Mouse (Mus musculus): ENCODE results near the gene Gm49342. TPM values are rescaled to one million over a fixed set of nuclear protein-coding genes. Genes with fewer than 3 reads are reported as not detected.
A peak's percentile ranks its signal among the peaks of the same experiment; 100 is the strongest.
"Not testable (repeated sequence)": the region's sequence is repeated elsewhere in the genome, so short reads cannot be mapped to it uniquely, and the experiment has no call there.

The Gm49342 gene
- polyA plus RNA-seq, 1 experiment from 2014 or later, result not detected

DNA sequence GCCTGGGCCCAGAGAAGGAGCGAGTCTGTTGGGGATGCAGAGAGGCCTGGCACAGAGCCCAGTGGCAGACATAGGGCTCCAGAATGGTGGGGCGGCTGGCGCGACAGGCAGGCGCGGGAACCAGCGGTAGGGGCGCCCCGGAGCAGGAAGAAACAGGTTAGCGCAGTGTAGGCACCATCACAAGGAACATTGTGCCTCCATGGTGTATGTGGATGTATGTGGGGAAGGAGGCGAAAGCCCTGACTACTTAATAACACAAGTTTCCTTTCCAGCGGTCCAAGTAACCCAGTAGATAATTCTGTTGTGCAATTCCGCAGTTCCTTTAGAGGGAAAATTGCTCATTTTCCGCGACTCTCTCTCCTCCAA is 334 bp downstream of the Gm49342 start:
- H3K36me3 ChIP-seq; H3K27me3 ChIP-seq; H3K9me3 ChIP-seq (replicated peaks); H3K4me1 ChIP-seq: not testable (repeated sequence)
- peak overlapping the region; percentile 86 for H3K27ac ChIP-seq
- peak overlapping the region; percentile 54 for H3K9ac ChIP-seq
- peak overlapping the region; percentile 43 for H3K4me3 ChIP-seq
- H3K4me2 ChIP-seq (replicated peaks), result peak overlapping the region; percentile 64
- under 1% methylated on average over 15 of the region's 15 CpGs for WGBS
- ATAC-seq (ENCODE audit: low FRiP score), result peak; percentile 98

DNA sequence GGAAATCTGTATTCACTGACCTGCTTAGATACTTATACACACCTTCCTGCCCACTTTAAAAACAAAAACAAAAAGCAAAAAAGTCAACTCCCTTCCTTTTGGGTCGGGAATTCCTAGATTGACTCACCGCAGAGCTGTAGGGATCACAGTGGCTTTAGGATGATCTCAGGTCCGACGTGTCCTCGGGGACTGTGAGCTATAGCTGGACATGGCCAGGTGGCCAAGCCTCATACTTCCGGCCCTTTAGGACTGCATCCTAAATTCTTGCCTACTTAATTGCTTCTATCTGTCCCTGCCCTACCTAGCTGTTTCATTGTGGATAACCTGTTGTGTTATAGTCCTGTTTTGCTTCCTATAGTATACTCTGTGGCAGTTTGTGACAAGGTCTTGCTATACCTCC is 764 bp downstream of the Gm49342 start:
- not testable (repeated sequence) for H3K27me3 ChIP-seq; H3K4me1 ChIP-seq; H3K9me3 ChIP-seq (replicated peaks); H3K36me3 ChIP-seq
- WGBS, result 13% methylated on average over 6 of the region's 6 CpGs
- peak overlapping the region; percentile 86; the same call in 1 of the 2 replicates for H3K27ac ChIP-seq
- peak overlapping the region; percentile 43 for H3K4me3 ChIP-seq
- H3K9ac ChIP-seq, result peak overlapping the region; percentile 54
- peak; percentile 20; the same call in 1 of the 2 replicates for ATAC-seq (ENCODE audit: low FRiP score)
- peak overlapping the region; percentile 64 for H3K4me2 ChIP-seq (replicated peaks)

DNA sequence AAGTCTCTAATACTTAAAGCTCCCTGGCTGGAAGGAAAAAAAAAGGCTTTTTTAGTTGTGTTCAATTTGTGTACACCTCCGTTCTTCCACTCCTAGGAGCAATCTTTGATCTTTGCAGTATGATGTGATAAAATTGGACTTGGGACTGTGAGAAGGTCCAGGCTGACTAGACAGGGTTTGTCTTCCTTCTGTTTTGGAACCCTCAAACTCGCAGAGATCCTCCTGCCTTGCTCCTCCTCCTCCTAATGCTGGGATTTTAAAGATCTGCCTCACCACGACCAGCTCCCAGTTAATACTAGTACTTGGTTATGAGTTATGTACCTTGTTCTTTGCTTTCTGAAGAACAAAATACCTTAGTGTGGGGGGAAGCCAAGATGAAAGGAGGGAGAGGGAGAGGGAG is 1.2 kb downstream of the Gm49342 start:
- H3K27ac ChIP-seq; H3K4me1 ChIP-seq; H3K9me3 ChIP-seq (replicated peaks); H3K36me3 ChIP-seq; H3K27me3 ChIP-seq; H3K9ac ChIP-seq; ATAC-seq (ENCODE audit: low FRiP score): not testable (repeated sequence)
- Histone ChIP-seq H3K4me2 (replicated peaks) (peak overlapping the region; percentile 64), H3K4me3 (peak overlapping the region; percentile 43)
- 42% methylated on average over 3 of the region's 3 CpGs for WGBS

DNA sequence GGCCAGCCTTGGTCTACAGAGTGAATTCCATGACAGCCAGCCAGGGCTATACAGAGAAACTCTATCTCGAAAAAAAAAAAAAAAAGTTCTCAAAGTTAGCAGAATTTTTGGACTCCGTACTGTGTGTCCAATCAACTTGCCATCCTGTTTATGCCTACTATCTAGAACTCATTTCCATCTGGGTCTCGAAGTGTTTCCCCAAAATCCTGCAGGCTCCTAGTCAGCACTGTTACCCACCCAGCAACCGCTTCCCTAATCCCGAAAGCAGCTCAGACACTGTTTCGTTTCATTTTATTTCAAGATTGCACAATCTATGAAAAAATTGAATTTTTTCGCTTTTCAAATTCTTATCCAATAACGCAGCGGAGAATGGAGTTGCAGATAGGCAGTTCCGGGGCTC is 11.2 kb downstream of the Gm49342 start:
- H3K4me2 ChIP-seq (replicated peaks), result no peak overlapping the region
- ATAC-seq (ENCODE audit: low FRiP score), result no peak
- H3K9ac ChIP-seq, result no peak overlapping the region
- H3K27me3 ChIP-seq, result no peaks in the 10 kb centered on the region
- H3K27ac ChIP-seq, result no peak overlapping the region
- no peaks in the 10 kb centered on the region for H3K4me1 ChIP-seq
- H3K9me3 ChIP-seq (replicated peaks), result no peaks in the 10 kb centered on the region
- peaks cover 8% of the 10 kb centered on the region for H3K36me3 ChIP-seq
- 86% methylated on average over 10 of the region's 10 CpGs for WGBS
- no peak overlapping the region for H3K4me3 ChIP-seq

DNA sequence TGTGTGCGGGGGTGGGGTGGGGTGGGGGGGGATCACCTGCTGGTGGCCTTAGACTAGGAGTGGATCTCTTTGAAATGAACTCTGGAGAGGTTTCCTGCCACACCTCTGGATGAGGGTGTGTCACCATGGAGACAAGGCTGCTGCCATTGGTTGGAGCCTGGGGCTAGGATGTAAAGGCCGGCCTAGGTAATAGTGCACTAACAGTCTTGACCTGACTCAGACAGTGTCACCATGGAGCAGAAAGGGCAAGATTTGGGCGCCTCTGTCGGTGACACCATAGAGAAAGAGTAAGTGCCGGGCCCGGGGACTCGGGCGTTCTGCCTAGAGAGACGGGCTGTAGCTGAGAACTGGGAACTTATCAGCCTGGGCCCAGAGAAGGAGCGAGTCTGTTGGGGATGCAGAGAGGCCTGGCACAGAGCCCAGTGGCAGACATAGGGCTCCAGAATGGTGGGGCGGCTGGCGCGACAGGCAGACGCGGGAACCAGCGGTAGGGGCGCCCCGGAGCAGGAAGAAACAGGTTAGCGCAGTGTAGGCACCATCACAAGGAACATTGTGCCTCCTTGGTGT is 11.7 kb downstream of the Gm49342 start, which contains the start of gene Pnp2:
Gene Pnp2 (plus strand): TSS at position 51 of the 567 bp plus-strand sequence.
- 0 out of 2 replicates have a peak within 1 kb of the TSS, but pooled peaks have one; percentile 7 for H3K4me3 ChIP-seq

DNA sequence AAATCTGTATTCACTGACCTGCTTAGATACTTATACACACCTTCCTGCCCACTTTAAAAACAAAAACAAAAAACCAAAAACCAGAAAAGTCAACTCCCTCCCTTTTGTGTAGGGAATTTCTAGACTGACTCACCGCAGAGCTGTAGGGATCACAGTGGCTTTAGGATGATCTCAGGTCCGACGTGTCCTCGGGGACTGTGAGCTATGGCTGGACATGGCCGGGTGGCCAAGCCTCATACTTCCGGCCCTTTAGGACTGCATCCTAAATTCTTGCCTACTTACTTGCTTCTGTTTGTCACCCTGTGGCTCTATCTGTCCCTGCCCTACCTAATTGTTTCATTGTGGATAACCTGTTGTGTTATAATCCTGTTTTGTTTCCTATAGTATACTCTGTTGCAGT is 12.4 kb downstream of the Gm49342 start:
- not testable (repeated sequence) for H3K27ac ChIP-seq; H3K4me2 ChIP-seq (replicated peaks); H3K9ac ChIP-seq; H3K4me3 ChIP-seq; H3K4me1 ChIP-seq; H3K27me3 ChIP-seq; H3K36me3 ChIP-seq; H3K9me3 ChIP-seq (replicated peaks); ATAC-seq (ENCODE audit: low FRiP score)
- 87% methylated on average over 6 of the region's 6 CpGs for WGBS

More for the DNA sequence above, 11.7 kb downstream of the Gm49342 start, which contains the start of gene Pnp2:
- not testable (repeated sequence) for H3K27me3 ChIP-seq; H3K9me3 ChIP-seq (replicated peaks); H3K36me3 ChIP-seq; H3K9ac ChIP-seq; H3K27ac ChIP-seq; H3K4me1 ChIP-seq
- ATAC-seq (ENCODE audit: low FRiP score), result peak; percentile 90
- peak within 1 kb of the TSS; percentile 19 for H3K4me2 ChIP-seq (replicated peaks)
- WGBS, result 7% methylated on average over 19 of the region's 19 CpGs

DNA sequence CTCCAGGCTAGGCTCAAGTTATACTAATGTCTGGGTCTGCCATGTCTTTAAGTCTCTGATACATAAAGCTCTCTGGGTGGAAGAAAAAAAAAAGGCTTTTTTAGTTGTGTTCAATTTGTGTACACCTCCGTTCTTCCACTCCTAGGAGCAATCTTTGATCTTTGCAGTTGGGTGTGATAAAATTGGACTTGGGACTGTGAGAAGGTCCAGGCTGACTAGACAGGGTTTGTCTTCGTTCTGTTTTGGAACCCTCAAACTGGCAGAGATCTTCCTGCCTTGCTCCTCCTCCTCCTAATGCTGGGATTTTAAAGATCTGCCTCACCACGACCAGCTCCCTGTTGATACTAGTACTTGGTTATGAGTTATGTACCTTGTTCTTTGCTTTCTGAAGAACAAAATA is 12.8 kb downstream of the Gm49342 start:
- not testable (repeated sequence) for H3K4me1 ChIP-seq; H3K27me3 ChIP-seq; H3K4me2 ChIP-seq (replicated peaks); H3K4me3 ChIP-seq; ATAC-seq (ENCODE audit: low FRiP score); H3K36me3 ChIP-seq; H3K9ac ChIP-seq; H3K9me3 ChIP-seq (replicated peaks); H3K27ac ChIP-seq
- 82% methylated on average over 3 of the region's 3 CpGs for WGBS

DNA sequence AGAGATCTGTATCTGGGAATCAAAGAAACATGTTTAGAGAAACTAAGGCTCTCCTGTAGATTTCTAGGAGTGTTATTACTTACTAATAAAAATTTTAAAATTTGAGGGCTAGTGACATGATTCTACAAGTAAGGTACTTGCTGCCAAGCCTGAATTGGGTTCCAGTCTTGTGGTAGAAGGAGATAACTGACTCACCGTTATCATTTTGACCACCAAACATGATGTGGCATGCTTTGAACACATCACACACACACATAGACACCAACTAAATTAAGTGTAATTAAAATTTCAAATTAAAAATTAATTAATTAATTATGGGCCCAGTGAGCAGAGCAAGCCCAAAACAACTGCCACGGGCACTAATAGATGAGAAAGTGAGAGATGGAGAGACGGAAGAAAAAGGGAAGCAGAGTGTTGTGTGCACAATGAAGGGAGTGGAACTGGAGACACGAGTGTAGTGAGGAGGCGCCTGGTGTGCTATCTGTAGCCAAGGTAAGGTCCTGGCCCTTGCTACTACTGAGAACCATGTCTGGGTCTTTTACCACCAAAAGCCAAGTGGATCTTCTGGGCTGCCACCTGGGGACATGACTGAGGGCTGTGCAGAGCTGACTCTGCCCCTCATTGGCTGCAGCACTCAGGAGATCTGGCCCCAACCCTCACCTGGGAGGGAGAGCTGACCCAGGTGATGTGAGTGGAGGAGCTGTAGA is 14.1 kb downstream of the Gm49342 start:
- WGBS, result 95% methylated on average over 5 of the region's 5 CpGs
- H3K36me3 ChIP-seq; H3K27me3 ChIP-seq; ATAC-seq (ENCODE audit: low FRiP score); H3K4me3 ChIP-seq; H3K4me1 ChIP-seq; H3K27ac ChIP-seq; H3K4me2 ChIP-seq (replicated peaks); H3K9ac ChIP-seq; H3K9me3 ChIP-seq (replicated peaks): not testable (repeated sequence)

DNA sequence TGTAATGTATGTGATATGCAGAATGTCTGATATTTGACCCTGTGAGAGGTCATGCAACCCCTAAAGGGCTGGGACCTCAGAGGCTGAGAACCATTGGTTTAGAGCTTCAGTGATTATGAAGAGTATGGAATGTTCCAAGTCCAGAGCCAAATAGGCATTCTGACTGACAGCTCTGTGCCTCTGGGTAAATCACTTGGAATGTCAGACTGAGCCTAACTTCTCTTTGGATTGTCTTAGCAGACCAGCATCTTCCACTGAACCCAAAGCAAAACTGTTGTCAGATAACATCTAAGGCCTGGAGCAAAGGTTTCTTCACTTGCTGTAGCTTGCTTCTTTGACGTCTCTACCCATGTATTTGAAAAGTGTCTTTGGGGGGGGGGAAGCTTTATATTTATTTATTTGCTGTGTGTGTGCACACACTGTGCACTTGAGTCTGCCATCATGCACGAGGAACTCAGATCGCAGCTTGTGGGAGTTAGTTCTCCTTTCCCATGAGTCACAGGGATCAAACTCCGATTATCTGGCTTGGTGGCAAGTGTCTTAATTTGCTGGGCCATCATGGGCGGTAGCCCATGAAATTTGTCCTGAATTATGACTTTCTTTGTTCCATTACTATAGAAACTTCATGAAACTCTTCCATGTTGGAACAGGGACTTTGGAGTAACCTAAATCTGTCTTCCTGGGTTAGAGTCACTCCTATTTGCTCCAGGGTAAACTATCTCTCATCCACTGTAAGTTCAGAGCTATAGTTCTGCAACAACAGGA is 24.1 kb downstream of the Gm49342 start:
- Histone ChIP-seq H3K27me3 (no peaks in the 10 kb centered on the region), H3K27ac (no peak overlapping the region), H3K4me2 (replicated peaks) (no peak overlapping the region), H3K9me3 (replicated peaks) (no peaks in the 10 kb centered on the region), H3K9ac (no peak overlapping the region), H3K4me3 (no peak overlapping the region), H3K36me3 (no peaks in the 10 kb centered on the region), H3K4me1 (peaks cover 8% of the 10 kb centered on the region; the same call in 1 of the 2 replicates)
- ATAC-seq (ENCODE audit: low FRiP score), result no peak
- 83% methylated on average over 5 of the region's 5 CpGs for WGBS

DNA sequence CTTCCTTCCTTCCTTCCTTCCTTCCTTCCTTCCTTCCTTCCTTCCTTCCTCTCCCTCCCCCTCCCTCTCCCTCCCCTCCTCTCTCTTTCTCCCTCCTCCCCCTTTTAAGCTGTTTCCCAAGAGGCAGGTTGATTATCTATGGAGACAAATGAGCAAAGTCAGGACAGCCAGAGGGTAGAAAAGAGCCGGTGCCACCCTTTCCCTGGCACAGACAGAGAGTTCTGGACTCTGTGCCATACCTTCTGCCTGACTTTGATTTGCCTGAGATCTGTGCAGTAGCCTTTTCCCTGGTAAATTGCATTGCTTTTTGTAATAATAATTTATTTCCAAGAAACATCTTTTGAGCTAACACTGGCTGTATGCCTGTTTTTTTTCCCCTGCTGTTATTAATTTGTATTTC is 24.7 kb downstream of the Gm49342 start:
- Histone ChIP-seq H3K9me3 (replicated peaks) (no peaks in the 10 kb centered on the region), H3K4me2 (replicated peaks) (no peak overlapping the region), H3K4me3 (no peak overlapping the region), H3K27me3 (no peaks in the 10 kb centered on the region), H3K27ac (no peak overlapping the region), H3K36me3 (no peaks in the 10 kb centered on the region), H3K9ac (no peak overlapping the region), H3K4me1 (peaks cover 8% of the 10 kb centered on the region; the same call in 1 of the 2 replicates)
- WGBS, result 5% methylated on average over 1 of the region's 1 CpGs
- ATAC-seq (ENCODE audit: low FRiP score), result no peak

DNA sequence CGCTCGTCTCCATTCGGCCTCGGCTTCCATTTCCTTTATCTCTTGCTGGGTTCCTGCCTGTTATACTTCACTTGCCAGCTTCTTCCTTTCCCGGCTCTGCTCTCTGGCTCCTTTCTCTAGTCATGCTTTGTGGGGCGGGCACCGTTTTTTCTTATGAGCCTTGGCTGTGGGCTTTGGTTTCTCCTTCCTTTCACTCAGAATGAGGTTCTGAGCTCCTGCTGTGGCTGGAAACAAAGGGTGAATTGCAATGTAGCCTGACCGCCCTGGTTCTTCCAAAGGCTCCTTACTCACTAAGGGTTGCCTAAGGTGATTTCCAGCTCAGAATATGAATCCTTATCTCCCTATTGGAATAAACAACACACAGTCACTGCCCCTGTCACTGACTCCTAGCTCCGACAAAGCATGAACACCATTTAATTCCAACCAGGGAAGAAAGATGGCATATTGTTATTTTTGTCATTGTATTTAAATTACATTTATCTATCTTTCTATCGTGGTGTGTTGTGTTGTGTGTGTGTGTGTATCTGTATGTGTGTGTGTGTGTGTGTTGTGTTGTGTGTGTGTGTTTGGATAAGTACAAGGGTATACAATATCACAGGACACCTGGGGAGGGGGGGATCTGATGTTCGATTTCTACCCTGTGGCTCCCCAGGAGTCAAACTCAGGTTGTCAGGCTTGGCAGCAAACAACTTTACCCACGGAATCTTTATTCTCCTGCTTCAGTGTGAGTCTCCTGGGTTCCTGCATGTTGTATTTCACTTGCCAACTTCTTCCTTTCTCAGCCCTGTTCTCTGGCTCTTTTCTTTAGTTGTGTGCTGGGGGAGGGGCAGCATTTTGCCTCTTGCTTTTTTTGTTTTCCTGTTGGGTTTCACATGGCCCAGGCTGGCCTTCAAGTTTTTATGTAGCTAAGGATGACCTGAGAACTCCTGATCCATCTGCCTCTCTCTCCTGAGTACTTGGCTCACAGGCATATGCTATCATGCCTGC is 25.5 kb downstream of the Gm49342 start:
- H3K4me2 ChIP-seq (replicated peaks), result peak overlapping the region; percentile 17; the same call in 1 of the 2 replicates
- no peaks in the 10 kb centered on the region for H3K9me3 ChIP-seq (replicated peaks)
- no peak for ATAC-seq (ENCODE audit: low FRiP score)
- WGBS, result 16% methylated on average over 12 of the region's 12 CpGs
- no peaks in the 10 kb centered on the region for H3K36me3 ChIP-seq
- H3K27me3 ChIP-seq, result no peaks in the 10 kb centered on the region
- no peak overlapping the region for H3K27ac ChIP-seq
- no peak overlapping the region for H3K4me3 ChIP-seq
- peaks cover 8% of the 10 kb centered on the region; the same call in 1 of the 2 replicates for H3K4me1 ChIP-seq
- no peak overlapping the region for H3K9ac ChIP-seq
